Mouse (Mus musculus): ENCODE data around the gene Olfr53. TPM values are rescaled to one million over a fixed set of nuclear protein-coding genes. Genes with fewer than 3 reads are reported as not detected.
"Not testable (repeated sequence)": the region's sequence is repeated elsewhere in the genome, so short reads cannot be mapped to it uniquely, and the experiment has no call there.

The Olfr53 gene
- polyA plus RNA-seq (2012; rRNA removed) (not detected in 2 replicates), polyA plus RNA-seq (2014; fragmentation: Nextera tagmentation; extraction: Ambion mirVana) (not detected in 2 replicates)

GRCm38 (mm10) chr7:140646152-140646551 lies at the start of gene Olfr53:
TSS of gene Olfr53 (plus strand) at chr7:140646452.
- DNase-seq (ENCODE audit: low read depth in 3 of 3, low spot score in 3 of 3) (no peak), ATAC-seq (ENCODE audit: insufficient read depth) (no peak)
- no peak within 1 kb of the TSS for H3K27ac ChIP-seq
- H3K27me3 ChIP-seq (ENCODE audit: control insufficient read depth, insufficient read depth, low read length), result no peaks in the 10 kb centered on the region
- no peaks in the 10 kb centered on the region for H3K4me1 ChIP-seq (replicated peaks; ENCODE audit: control insufficient read depth in 2 of 2, insufficient read depth in 2 of 2, low read length in 1 of 2)
- no peaks in the 10 kb centered on the region for H3K9me3 ChIP-seq (ENCODE audit: control insufficient read depth, low read length)
- H3K4me3 ChIP-seq (ENCODE audit: insufficient read depth in 1 of 2, low read depth in 2 of 2, low read length in 2 of 2), result no peak within 1 kb of the TSS
- no peak within 1 kb of the TSS for H3K4me2 ChIP-seq (ENCODE audit: low read depth)
- WGBS (ENCODE audit: insufficient replicate concordance), result 61% methylated on average over 1 of the region's 1 CpGs
- H3K9ac ChIP-seq (replicated peaks), result no peak within 1 kb of the TSS
- H3K36me3 ChIP-seq (replicated peaks; ENCODE audit: control insufficient read depth, insufficient read depth, low read depth), result no peaks in the 10 kb centered on the region
- no peak for TF ChIP-seq EP300 (IDR thresholded peaks at IDR 0.05; ENCODE audit: low read depth)
- no peak for TF ChIP-seq CTCF (IDR thresholded peaks at IDR 0.05; ENCODE audit: low read depth)

GRCm38 (mm10) chr7:140600969-140601368 lies 45.3 kb upstream of the Olfr53 start, which contains the start of gene Olfr46:
TSS of gene Olfr46 (plus strand) at chr7:140601269.
- DNase-seq (ENCODE audit: low read depth in 3 of 3, low spot score in 3 of 3); H3K27ac ChIP-seq: not testable (repeated sequence)
- WGBS (ENCODE audit: insufficient replicate concordance), result 57% methylated on average over 2 of the region's 2 CpGs

GRCm38 (mm10) chr7:140628670-140629069 lies 17.6 kb upstream of the Olfr53 start, which contains the start of gene Olfr61:
TSS of gene Olfr61 (plus strand) at chr7:140628970.
- 48% methylated on average over 3 of the region's 3 CpGs for WGBS (ENCODE audit: insufficient replicate concordance)
- not testable (repeated sequence) for H3K36me3 ChIP-seq (replicated peaks; ENCODE audit: control insufficient read depth, insufficient read depth, low read depth); ATAC-seq (ENCODE audit: insufficient read depth); H3K27me3 ChIP-seq (ENCODE audit: control insufficient read depth, insufficient read depth, low read length); H3K4me1 ChIP-seq (replicated peaks; ENCODE audit: control insufficient read depth in 2 of 2, insufficient read depth in 2 of 2, low read length in 1 of 2); H3K27ac ChIP-seq; DNase-seq (ENCODE audit: low read depth in 3 of 3, low spot score in 3 of 3); H3K9me3 ChIP-seq (ENCODE audit: control insufficient read depth, low read length); H3K4me3 ChIP-seq (ENCODE audit: insufficient read depth in 1 of 2, low read depth in 2 of 2, low read length in 2 of 2); H3K4me2 ChIP-seq (ENCODE audit: low read depth); H3K9ac ChIP-seq (replicated peaks)

More at GRCm38 (mm10) chr7:140600969-140601368, 45.3 kb upstream of the Olfr53 start, which contains the start of gene Olfr46:
- H3K27me3 ChIP-seq (ENCODE audit: control insufficient read depth, insufficient read depth, low read length); H3K9ac ChIP-seq (replicated peaks); ATAC-seq (ENCODE audit: insufficient read depth); H3K4me3 ChIP-seq (ENCODE audit: insufficient read depth in 1 of 2, low read depth in 2 of 2, low read length in 2 of 2); H3K9me3 ChIP-seq (ENCODE audit: control insufficient read depth, low read length); H3K4me2 ChIP-seq (ENCODE audit: low read depth); H3K4me1 ChIP-seq (replicated peaks; ENCODE audit: control insufficient read depth in 2 of 2, insufficient read depth in 2 of 2, low read length in 1 of 2); H3K36me3 ChIP-seq (replicated peaks; ENCODE audit: control insufficient read depth, insufficient read depth, low read depth): not testable (repeated sequence)

- no peak for DNase-seq (ENCODE audit: low read depth in 3 of 3, low spot score in 3 of 3)
Observed at GRCm38 (mm10) chr7:140630559-140630958, 15.7 kb upstream of the Olfr53 start.

DNA sequence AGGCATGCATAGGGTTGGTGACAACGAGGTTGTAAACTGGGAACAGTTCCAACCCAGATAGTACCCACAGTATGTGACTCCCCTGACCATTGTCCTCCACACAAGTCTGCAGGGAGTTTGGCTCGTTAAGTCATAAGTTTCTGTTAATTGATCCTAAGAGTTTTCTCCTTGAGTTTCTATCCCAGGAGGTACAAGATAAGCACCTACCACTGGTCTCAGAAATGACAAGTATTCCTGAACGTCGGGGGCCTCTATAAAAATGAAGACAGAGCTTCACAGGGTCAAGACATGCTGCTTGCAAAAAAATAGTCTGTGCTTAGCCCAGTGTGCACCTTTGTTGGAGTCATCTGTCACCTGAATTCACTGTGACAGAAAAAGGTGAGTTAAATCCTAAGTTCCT lies 13.4 kb downstream of the Olfr53 start, which contains the start of gene Olfr539:
Gene Olfr539, plus strand, starts transcription at position 301 of the 400 bp plus-strand sequence.
- Histone ChIP-seq H3K27me3 (ENCODE audit: control insufficient read depth, insufficient read depth, low read length) (no peaks in the 10 kb centered on the region), H3K9ac (replicated peaks) (no peak within 1 kb of the TSS), H3K4me1 (replicated peaks; ENCODE audit: control insufficient read depth in 2 of 2, insufficient read depth in 2 of 2, low read length in 1 of 2) (no peaks in the 10 kb centered on the region), H3K27ac (no peak within 1 kb of the TSS), H3K9me3 (ENCODE audit: control insufficient read depth, low read length) (no peaks in the 10 kb centered on the region), H3K36me3 (replicated peaks; ENCODE audit: control insufficient read depth, insufficient read depth, low read depth) (no peaks in the 10 kb centered on the region), H3K4me3 (ENCODE audit: insufficient read depth in 1 of 2, low read depth in 2 of 2, low read length in 2 of 2) (no peak within 1 kb of the TSS), H3K4me2 (ENCODE audit: low read depth) (no peak within 1 kb of the TSS)
- no peak for DNase-seq (ENCODE audit: low read depth in 3 of 3, low spot score in 3 of 3)
- no peak for TF ChIP-seq EP300 (IDR thresholded peaks at IDR 0.05; ENCODE audit: low read depth)
- TF ChIP-seq CTCF (IDR thresholded peaks at IDR 0.05; ENCODE audit: low read depth), result no peak
- 54% methylated on average over 4 of the region's 4 CpGs for WGBS (ENCODE audit: insufficient replicate concordance)
- no peak for ATAC-seq (ENCODE audit: insufficient read depth)

More at GRCm38 (mm10) chr7:140630559-140630958, 15.7 kb upstream of the Olfr53 start:
- no peak for ATAC-seq (ENCODE audit: insufficient read depth)
- no peak overlapping the region for H3K4me2 ChIP-seq (ENCODE audit: low read depth)
- no peaks in the 10 kb centered on the region for H3K4me1 ChIP-seq (replicated peaks; ENCODE audit: control insufficient read depth in 2 of 2, insufficient read depth in 2 of 2, low read length in 1 of 2)
- no peak overlapping the region for H3K9ac ChIP-seq (replicated peaks)
- H3K36me3 ChIP-seq (replicated peaks; ENCODE audit: control insufficient read depth, insufficient read depth, low read depth), result no peaks in the 10 kb centered on the region
- H3K4me3 ChIP-seq (ENCODE audit: insufficient read depth in 1 of 2, low read depth in 2 of 2, low read length in 2 of 2), result no peak overlapping the region
- WGBS (ENCODE audit: insufficient replicate concordance), result 39% methylated on average over 1 of the region's 1 CpGs
- no peaks in the 10 kb centered on the region for H3K9me3 ChIP-seq (ENCODE audit: control insufficient read depth, low read length)
- no peak overlapping the region for H3K27ac ChIP-seq
- H3K27me3 ChIP-seq (ENCODE audit: control insufficient read depth, insufficient read depth, low read length), result no peaks in the 10 kb centered on the region
- TF ChIP-seq CTCF (IDR thresholded peaks at IDR 0.05; ENCODE audit: low read depth), result no peak

DNA sequence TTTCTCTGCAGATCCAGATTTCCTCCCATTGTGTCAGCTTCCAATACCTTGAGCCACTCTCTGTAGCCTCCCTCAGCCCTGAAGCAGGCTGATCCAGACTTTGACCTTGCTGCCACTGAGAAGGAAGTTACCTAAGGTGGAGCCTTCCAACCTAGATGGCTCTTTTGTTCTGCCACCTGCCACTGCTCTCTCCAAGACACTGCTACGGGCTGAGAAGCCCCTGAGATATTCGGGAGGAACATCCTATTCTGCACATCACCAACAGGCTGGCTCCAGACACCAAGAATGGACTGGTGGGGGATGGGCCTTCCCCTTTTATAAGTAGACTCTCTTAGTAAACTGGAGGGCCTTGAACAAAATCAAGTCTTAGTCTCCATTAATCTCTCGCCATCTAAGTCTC lies 24.4 kb downstream of the Olfr53 start:
- not testable (repeated sequence) for H3K27me3 ChIP-seq (ENCODE audit: control insufficient read depth, insufficient read depth, low read length); H3K4me1 ChIP-seq (replicated peaks; ENCODE audit: control insufficient read depth in 2 of 2, insufficient read depth in 2 of 2, low read length in 1 of 2); H3K27ac ChIP-seq; H3K36me3 ChIP-seq (replicated peaks; ENCODE audit: control insufficient read depth, insufficient read depth, low read depth); DNase-seq (ENCODE audit: low read depth in 3 of 3, low spot score in 3 of 3); H3K4me2 ChIP-seq (ENCODE audit: low read depth); H3K9ac ChIP-seq (replicated peaks); ATAC-seq (ENCODE audit: insufficient read depth); H3K4me3 ChIP-seq (ENCODE audit: insufficient read depth in 1 of 2, low read depth in 2 of 2, low read length in 2 of 2); H3K9me3 ChIP-seq (ENCODE audit: control insufficient read depth, low read length)
- WGBS (ENCODE audit: insufficient replicate concordance), result 39% methylated on average over 3 of the region's 3 CpGs

Measured in liver, embryonic 14.5 days (tissue).